Mouse (Mus musculus) cerebellum, adult 11 months (tissue): Measurements from ENCODE around the gene Mars.

Experiments
- DNase-seq: peaks from one replicate; pipeline ENCODE4 v3.0.0; 2022

Gene Mars

DNA sequence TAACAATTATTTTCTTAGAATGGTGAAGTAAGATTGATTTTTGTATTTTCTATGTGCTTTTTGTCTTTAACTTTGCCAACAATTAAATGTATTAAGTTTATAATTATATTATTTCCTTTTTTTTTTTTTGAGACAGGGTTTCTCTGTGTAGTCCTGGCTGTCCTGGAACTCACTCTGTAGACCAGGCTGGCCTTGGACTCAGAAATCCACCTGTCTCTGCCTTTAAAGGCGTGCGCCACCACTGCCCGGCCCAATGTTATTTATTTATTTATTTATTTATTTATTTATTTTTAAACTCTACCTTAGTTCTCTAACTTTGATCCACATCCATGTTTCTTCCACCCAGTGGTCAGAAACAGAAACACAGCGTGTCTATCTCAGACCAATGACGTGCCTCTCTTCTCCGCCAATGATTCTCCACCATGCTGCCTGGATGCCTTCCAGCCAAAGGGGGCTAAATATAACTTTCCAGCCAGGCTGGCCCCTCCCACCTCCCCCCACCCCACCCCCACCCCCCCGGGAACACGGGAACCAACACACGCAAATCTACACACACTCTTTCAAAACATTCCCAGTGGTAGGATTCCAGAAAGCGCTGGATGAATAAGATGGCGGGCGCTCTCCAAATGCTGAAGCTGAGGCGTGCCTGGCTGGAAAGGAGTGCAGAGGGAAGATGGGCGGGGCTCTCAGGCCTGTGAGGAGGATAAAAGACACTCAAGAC is 55.8 kb downstream of the Mars start:
- no peak for DNase-seq

DNA sequence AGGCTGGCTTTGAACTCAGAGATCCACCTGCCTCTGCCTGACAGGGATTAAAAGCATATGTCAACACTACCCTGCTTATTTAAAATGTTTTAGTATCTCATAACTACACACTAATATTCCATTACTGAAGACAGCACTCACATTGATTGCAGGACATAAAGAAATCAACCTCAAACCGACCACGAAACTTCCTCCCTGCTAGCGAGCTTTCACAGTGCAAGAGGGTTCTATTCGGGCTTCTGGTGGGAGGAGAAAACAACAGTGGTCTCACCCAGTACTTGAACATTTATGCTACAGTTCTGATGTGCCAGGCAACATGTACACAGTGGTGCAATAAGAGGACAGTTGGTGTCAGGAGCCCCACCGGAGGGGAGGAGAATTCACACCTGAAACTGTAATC is 60.8 kb downstream of the Mars start:
- no peak for DNase-seq
